Mouse (Mus musculus) left cerebral cortex, adult 11 months (tissue): ENCODE data around the gene Cisd3.
"Not testable (repeated sequence)": the region's sequence is repeated elsewhere in the genome, so short reads cannot be mapped to it uniquely, and the experiment has no call there.

ENCODE experiments used
- DNase-seq: peaks from one replicate; pipeline ENCODE4 v3.0.0; 2022; ENCODE audit warnings: low spot score

Cisd3 gene

DNA sequence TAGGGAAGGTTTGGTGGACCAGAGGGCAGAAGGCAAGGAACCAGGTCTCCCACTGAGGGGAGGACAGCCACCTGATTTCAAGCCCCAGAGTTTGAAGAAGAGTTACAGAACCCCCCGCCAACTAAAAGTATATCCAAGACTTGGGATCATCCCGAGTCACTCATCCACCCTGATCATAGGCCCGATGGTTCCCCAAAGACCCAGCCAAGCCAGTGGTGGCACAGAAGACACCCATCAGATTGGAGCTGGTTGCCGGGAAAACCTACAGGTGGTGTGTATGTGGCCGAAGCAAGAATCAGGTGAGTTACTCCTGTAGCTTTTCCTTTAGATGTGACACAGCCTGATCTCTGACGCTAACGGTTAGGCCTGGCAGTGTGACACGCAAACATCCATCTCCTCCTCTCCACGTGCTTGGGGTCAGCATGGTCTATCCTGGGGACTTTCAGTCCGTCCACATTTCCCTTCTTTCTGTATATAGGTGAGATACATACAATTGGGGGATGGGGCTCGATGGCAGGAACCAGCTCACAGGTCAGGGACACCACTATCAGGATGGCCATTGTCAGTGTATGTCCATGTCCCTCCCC, 789 bp downstream of the Cisd3 start:
- DNase-seq: no peak

DNA sequence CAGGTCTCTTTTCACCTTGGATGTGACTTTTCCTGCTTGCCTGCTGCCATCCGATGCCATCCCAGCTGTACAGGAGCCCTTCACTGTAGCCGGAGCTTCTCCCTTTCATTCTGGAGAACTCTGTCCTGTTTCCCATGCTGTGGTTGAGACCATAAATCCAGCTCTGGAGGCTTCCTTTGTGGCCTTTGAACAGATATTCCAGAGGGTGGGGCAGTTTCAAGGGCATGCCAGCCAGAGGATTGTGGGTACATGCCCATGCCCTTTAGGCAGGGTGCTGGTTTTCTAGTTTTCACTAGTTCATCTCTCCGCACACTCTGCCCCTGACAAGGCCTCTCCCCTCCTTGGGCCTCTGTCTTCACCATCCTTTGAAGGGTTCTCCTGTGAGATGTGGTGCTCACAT, 1.4 kb downstream of the Cisd3 start:
- DNase-seq: no peak

- no peak for DNase-seq
Observed at GRCm38 (mm10) chr11:97689861-97690260, 4.2 kb downstream of the Cisd3 start.

DNA sequence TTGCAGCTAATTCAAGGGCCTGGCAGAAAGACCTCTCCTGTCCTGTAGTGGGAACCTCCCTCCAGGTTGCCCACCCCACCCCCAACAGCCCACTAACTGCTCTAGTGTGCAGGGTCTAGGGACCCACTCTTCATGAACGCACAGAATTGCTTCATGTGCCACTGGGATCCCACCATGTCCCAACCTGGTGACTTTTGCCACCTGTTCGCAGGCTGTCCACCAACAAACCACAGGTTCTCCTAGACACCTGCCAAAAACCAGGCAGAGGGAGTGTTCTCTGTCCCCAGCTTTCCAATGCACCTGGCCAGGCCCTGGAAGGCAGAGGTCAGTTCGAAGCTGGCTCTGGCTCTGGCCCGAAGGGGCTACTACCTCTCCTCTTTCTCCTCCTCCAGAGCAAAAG, 8.8 kb downstream of the Cisd3 start:
- DNase-seq: no peak

- DNase-seq: no peak
Observed at GRCm38 (mm10) chr11:97694921-97695711, 9.5 kb downstream of the Cisd3 start.

DNA sequence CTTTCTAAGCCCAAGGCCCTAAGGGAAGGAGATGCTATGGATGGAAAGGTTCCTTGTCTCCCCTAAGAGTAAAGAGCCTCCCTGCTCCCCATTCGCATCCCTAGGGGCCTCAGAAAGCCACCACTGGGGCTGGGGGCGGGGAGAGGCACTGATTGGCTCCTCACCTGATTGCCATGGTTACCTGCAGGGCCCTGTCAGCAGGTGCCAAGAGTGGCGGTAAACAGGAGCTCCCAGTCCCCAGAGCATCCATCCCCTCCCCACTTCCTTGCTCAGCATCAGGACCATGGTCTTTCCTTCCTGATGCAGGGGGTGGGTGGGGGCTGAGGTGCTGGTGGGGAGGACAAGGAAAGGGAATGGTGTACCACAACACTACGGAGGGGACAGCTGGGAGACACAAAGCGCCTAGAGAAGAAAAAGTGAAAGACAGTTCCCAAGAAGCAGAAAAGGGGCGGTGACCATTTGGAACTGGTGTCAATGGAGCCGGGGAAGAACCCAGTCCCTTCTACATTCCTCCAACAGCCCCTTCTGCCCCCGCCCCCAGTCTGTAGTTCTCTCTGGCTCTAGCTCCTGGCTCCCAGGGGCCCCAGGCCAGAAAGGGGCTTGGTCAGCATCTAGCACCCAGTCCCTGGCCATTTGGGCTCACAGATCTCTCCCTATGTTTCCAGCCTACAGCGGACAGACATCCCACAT, 10.2 kb downstream of the Cisd3 start:
- DNase-seq: no peak

GRCm38 (mm10) chr11:97696669-97697068, 11.0 kb downstream of the Cisd3 start:
- no peak for DNase-seq

GRCm38 (mm10) chr11:97697199-97697890, 11.7 kb downstream of the Cisd3 start:
- no peak for DNase-seq

- DNase-seq: no peak
Observed at GRCm38 (mm10) chr11:97697891-97698529, 12.4 kb downstream of the Cisd3 start.

GRCm38 (mm10) chr11:97698741-97699611, 13.3 kb downstream of the Cisd3 start:
- DNase-seq: no peak

DNA sequence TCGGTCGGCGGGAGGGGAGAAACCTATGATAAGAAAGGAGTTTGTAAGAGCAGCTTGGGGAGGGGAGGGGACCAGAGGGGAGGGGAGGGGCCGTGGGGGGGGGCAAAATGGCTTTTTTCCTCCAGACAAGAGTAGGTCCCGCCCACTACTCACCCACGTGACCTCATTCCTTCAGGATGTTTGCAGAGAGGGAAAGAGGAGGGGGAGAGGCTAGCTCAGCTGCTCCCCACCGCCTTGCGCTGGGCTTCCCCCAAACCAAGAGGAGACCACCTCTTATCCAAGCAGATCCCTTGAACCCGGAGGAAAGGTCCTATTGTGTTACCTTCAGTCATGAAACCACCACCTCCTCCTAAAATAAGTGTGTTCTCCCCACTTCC, 14.0 kb downstream of the Cisd3 start:
- DNase-seq: peak; percentile 86

- DNase-seq: no peak
Observed at GRCm38 (mm10) chr11:97700003-97700745, 14.5 kb downstream of the Cisd3 start, which contains the start of gene Pcgf2. Pcgf2 (minus strand) TSS chr11:97700497.

GRCm38 (mm10) chr11:97700746-97701580, 15.3 kb downstream of the Cisd3 start:
- DNase-seq: no peak

DNA sequence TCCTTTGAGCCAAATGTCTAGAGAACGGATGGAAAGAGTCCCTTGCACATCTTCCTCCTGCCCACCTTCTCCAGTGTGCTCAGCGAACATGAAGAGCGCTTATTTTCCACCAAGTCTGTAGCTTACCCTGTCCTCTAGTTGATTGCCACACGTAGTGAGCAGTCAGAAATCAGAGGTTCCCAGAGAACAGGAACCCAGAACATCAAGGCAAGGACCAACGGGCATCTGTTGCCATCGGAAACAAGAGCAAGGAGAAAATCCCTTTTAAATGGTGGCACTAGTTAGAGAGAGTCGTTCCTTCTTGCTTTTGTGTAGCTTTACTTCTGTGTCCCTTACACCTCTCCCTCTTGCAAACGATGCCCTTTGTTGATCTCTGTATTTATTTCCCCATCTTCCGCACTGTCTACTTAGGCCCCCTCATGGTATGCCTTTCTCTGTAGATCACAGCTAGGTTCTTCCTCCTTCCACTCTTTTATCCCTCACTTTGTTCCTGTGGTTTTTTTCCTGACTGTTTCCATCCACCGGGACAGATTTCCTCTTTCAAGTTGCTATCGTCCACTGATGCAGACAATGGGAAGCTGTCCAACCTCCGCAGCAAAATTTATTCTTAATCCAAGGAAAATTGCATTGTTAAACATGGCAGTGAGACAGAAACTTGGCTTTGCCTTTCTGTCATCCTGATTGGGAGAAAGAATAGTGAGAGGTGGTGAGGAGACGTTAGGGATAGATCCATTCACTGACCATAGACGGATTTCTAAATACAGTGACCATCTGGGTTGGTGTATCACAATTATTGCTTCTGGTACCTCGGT, 16.2 kb downstream of the Cisd3 start:
- DNase-seq: no peak

GRCm38 (mm10) chr11:97702393-97702745, 16.7 kb downstream of the Cisd3 start:
- DNase-seq: no peak

- DNase-seq: peak; percentile 100
Observed at GRCm38 (mm10) chr11:97703039-97703826, 17.6 kb downstream of the Cisd3 start, which contains the start of gene Psmb3. Psmb3 (plus strand) TSS chr11:97703399.

GRCm38 (mm10) chr11:97710067-97710466, 24.4 kb downstream of the Cisd3 start:
- not testable (repeated sequence) for DNase-seq
